Mouse (Mus musculus) hindbrain, embryonic 12.5 days (tissue): ENCODE measurements around the gene Ctnnd1. TPM values are rescaled to one million over a fixed set of nuclear protein-coding genes. Genes with fewer than 3 reads are reported as not detected.

Source experiments
- ATAC-seq: fragments of 200-750 bp; cut with Nextera tagmentation; 2 replicates; pipeline ENCODE4 v1.8.0; 2017; ENCODE audit warnings: moderate TSS enrichment; ENCODE audit not compliant: low FRiP score
- H3K27ac ChIP-seq: fragments of 300-500 bp; sonication (generic); 2 replicates; pipeline ENCODE4 v1.5.1; 2016; ENCODE audit warnings: mild to moderate bottlenecking
- H3K27me3 ChIP-seq: fragments of 300-500 bp; sonication (generic); 2 replicates; pipeline ENCODE4 v1.6.1; 2016; ENCODE audit warnings: mild to moderate bottlenecking
- H3K36me3 ChIP-seq: fragments of 300-500 bp; sonication (generic); 2 replicates; pipeline ENCODE4 v1.6.1; 2016; ENCODE audit warnings: mild to moderate bottlenecking
- H3K4me1 ChIP-seq: fragments of 300-500 bp; sonication (generic); 2 replicates; pipeline ENCODE4 v1.6.1; 2016
- H3K4me2 ChIP-seq: fragments of 300-500 bp; sonication (generic); replicated peaks from 2 replicates; pipeline ENCODE4 v1.6.1; 2016; ENCODE audit warnings: mild to moderate bottlenecking
- H3K4me3 ChIP-seq: fragments of 300-500 bp; sonication (generic); 2 replicates; pipeline ENCODE4 v1.5.1; 2016; ENCODE audit warnings: mild to moderate bottlenecking
- H3K9ac ChIP-seq: fragments of 300-500 bp; sonication (generic); 2 replicates; pipeline ENCODE4 v1.6.1; 2016; ENCODE audit warnings: mild to moderate bottlenecking, moderate library complexity
- H3K9me3 ChIP-seq: fragments of 300-500 bp; sonication (generic); replicated peaks from 2 replicates; pipeline ENCODE4 v1.6.1; 2016; ENCODE audit warnings: mild to moderate bottlenecking
- WGBS: fragments of 180-500 bp; shearing (Covaris S2); methylation state at CpG from one replicate; pipeline ENCODE4 v1.1.7; 2016; 5-methylcytosine and 5-hydroxymethylcytosine counted together
- polyA plus RNA-seq: library from polyadenylated mRNA; unstranded; fragments of >200 nt; fragmentation: Nextera tagmentation; extraction: Ambion mirVana; gene quantifications from 2 replicates; pipeline ENCODE4 v1.2.1, GENCODE M21; 2016

The Ctnnd1 gene
- polyA plus RNA-seq, 1 experiment from 2014 or later, result 52.8 TPM

DNA sequence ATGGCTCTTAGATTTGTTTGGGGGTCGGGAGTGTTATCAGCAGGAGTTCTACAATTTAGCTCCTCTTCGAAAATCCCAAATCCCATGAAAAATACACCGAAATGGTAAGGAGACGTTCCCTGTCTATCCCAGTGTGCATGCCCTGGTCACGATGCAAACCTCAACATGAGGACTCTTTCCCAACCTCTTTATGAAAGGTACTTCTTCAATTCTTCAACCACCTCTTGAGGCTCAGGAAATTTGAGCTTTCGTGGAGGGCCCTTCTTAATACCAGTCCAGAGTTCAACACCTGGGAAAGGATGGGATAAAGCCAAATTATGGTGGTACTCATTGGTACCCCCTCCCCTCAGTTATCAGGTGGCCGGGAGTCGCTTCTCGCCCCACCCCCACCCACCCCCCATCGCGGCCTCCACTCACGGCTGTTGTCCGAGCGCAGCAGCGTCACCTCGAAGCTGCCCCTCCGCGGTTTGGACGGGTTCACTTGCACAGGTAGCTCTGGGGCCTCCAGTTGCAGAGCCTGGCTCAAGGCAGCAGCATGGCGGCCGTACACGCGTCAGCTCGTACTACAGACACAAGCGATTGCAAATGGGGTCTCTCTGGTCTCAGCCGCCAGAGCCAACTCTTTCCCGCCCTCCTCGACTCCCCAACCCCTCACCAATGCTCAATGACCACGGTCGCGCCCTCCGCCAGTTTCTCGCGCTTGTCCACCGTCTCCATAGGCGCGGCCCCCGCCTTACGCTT lies 19.4 kb upstream of the Ctnnd1 start:
- H3K4me3 ChIP-seq, result peak overlapping the region; percentile 80
- peaks cover 9% of the 10 kb centered on the region for H3K4me1 ChIP-seq
- ATAC-seq, result peak; percentile 81
- H3K4me2 ChIP-seq, result peak overlapping the region; percentile 68
- WGBS, result 4% methylated on average over 39 of the region's 39 CpGs
- H3K9ac ChIP-seq, result peak overlapping the region; percentile 90
- peaks cover 32% of the 10 kb centered on the region for H3K36me3 ChIP-seq
- H3K9me3 ChIP-seq, result no peaks in the 10 kb centered on the region
- H3K27ac ChIP-seq, result peak overlapping the region; percentile 95
- H3K27me3 ChIP-seq, result no peaks in the 10 kb centered on the region

DNA sequence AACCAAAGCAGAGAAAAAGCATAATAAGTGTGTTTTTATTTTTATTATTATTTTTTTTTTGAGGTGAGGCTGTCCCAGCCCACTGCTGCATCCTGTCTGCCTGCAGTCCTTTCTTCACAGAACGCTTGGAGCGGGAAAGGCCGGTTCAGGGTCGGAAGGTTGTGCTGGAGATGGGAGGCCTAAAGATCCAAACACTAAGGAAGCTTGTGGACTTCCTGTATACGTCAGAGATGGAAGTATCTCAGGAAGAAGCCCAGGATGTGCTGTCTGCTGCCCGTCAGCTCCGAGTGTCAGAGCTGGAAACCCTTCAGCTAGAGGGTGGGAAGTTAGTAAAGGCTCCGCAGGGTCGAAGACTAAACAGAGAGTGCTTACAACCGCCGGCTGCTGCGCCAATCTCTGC lies 15.5 kb upstream of the Ctnnd1 start:
- H3K4me1 ChIP-seq, result peaks cover 9% of the 10 kb centered on the region
- H3K36me3 ChIP-seq, result peaks cover 9% of the 10 kb centered on the region; the same call in 1 of the 2 replicates
- no peak overlapping the region for H3K4me2 ChIP-seq
- no peak overlapping the region for H3K4me3 ChIP-seq
- ATAC-seq, result no peak
- no peak overlapping the region for H3K9ac ChIP-seq
- WGBS, result 74% methylated on average over 12 of the region's 12 CpGs
- H3K27me3 ChIP-seq, result no peaks in the 10 kb centered on the region
- no peak overlapping the region for H3K27ac ChIP-seq
- H3K9me3 ChIP-seq, result 0 out of 2 replicates have a peak, but pooled peaks cover 3% of the 10 kb centered on the region

DNA sequence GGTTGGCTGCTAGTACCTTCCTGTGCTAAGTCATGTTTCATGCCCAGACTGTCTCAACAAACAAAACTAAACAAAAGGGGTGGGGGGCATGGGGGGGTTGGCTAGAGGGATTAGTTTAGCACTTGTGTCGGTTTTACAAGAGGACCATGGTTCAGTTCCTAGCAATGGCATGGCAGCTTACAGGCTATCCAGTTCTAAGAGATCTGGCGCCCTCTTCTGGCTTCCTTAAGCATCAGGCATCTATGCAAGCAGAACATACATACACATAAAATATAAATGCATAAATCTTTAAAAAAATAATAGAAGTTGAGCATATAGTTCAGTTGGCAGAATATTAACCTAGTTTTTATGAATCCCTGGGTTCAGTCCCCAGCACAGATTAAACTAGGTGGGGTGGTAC lies 12.3 kb upstream of the Ctnnd1 start:
- H3K4me1 ChIP-seq, result no peaks in the 10 kb centered on the region
- H3K9ac ChIP-seq, result no peak overlapping the region
- no peak overlapping the region for H3K4me3 ChIP-seq
- 0 out of 2 replicates have a peak, but pooled peaks cover 3% of the 10 kb centered on the region for H3K9me3 ChIP-seq
- H3K36me3 ChIP-seq, result no peaks in the 10 kb centered on the region
- no peaks in the 10 kb centered on the region for H3K27me3 ChIP-seq
- no peak for ATAC-seq
- WGBS, result 14% methylated on average over 2 of the region's 2 CpGs
- H3K27ac ChIP-seq, result no peak overlapping the region
- no peak overlapping the region for H3K4me2 ChIP-seq

DNA sequence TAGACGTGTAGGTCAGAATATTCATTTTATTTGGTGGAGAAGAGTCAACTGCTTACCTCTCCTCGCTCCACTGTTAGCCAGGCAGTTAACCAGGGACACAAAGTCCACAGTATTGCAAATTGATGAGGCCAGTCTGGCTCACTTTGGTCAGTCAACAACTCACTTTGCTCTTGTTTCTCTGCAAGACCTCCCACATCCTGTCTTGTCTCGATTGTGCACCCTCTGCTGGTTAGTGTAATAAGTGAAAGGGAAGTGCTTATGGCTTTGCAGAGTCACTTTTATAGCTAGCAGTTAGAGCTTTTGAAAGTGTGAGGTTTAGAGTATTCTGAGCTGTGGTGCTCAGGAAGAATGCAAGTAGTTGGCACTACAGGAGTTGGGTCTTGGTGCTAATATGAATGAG lies 9.7 kb upstream of the Ctnnd1 start:
- 66% methylated on average over 3 of the region's 3 CpGs for WGBS
- no peak overlapping the region for H3K9ac ChIP-seq
- ATAC-seq, result no peak
- H3K27me3 ChIP-seq, result no peaks in the 10 kb centered on the region
- no peaks in the 10 kb centered on the region for H3K4me1 ChIP-seq
- 0 out of 2 replicates have a peak, but pooled peaks cover 3% of the 10 kb centered on the region for H3K9me3 ChIP-seq
- H3K4me3 ChIP-seq, result no peak overlapping the region
- no peak overlapping the region for H3K4me2 ChIP-seq
- no peaks in the 10 kb centered on the region for H3K36me3 ChIP-seq
- H3K27ac ChIP-seq, result no peak overlapping the region

DNA sequence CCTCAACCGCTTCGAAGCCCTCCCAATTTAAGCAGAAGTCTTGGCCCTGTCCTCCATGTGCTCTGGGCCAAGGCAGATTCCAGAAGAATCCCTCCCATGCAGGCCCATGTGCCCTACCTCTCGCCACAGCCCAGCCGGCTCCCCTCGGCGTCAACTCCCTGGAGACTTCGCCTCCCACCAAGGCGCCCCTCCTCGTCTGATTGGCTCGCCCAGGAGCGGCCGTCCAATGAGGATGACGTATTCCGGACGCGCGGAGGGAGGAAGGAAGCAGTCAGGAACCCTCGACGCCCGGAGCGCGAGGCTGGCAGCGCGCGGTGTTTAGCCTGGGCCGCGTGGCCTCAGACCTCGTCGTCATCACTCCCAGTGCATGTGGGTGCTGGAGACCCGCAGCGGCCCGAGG lies 8.2 kb upstream of the Ctnnd1 start, which contains the start of gene Btbd18:
Gene Btbd18 (plus strand): TSS at position 274 of the 400 bp plus-strand sequence.
- no peaks in the 10 kb centered on the region for H3K36me3 ChIP-seq
- H3K4me2 ChIP-seq, result no peak within 1 kb of the TSS
- WGBS, result 92% methylated on average over 32 of the region's 32 CpGs
- H3K27ac ChIP-seq, result no peak within 1 kb of the TSS
- H3K4me3 ChIP-seq, result no peak within 1 kb of the TSS
- H3K4me1 ChIP-seq, result no peaks in the 10 kb centered on the region
- H3K9ac ChIP-seq, result no peak within 1 kb of the TSS
- no peaks in the 10 kb centered on the region for H3K27me3 ChIP-seq
- H3K9me3 ChIP-seq, result 0 out of 2 replicates have a peak, but pooled peaks cover 3% of the 10 kb centered on the region
- no peak for ATAC-seq

DNA sequence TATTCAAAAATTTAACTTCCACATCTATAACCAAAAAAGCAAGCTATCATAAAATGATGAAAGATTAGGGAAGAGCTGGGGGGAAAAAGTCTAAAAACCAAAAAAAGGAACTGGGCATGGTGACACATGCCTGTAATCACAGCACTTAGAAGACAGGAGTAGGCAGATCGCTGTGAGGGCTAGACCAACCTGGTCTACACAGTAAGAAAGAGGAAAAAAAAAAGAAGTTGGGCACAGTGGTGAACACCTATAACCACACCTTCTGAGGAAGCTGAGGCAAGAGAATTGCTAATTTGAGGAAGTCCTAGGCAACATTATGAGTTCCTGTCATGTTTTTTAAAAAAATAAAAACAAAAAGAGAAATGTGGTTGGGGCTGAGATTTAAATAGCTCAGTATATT lies 5.3 kb upstream of the Ctnnd1 start:
- no peak overlapping the region for H3K4me3 ChIP-seq
- no peak overlapping the region for H3K27ac ChIP-seq
- no peak overlapping the region for H3K9ac ChIP-seq
- H3K4me1 ChIP-seq, result 0 out of 2 replicates have a peak, but pooled peaks cover 3% of the 10 kb centered on the region
- no peak for ATAC-seq
- H3K9me3 ChIP-seq, result no peaks in the 10 kb centered on the region
- WGBS, result 69% methylated on average over 1 of the region's 1 CpGs
- H3K36me3 ChIP-seq, result no peaks in the 10 kb centered on the region
- H3K27me3 ChIP-seq, result no peaks in the 10 kb centered on the region
- no peak overlapping the region for H3K4me2 ChIP-seq

DNA sequence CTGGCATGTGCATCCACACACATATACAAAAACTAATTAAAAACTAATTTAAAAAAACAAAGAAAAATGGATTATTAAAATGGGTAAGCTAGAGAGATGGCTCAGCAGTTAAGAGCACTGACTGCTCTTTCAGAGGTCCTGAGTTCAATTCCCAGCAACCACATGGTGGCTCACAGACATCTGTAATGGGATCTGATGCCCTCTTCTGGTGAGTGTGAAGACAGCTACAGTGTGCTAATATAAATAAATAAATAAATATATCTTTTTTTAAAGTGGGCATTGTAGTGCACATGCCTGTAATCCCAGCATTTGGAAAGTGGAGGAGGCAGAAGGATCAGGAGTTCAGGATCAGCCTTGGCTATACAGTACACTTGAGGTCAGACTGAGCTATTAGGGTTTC lies 2.8 kb upstream of the Ctnnd1 start:
- Histone ChIP-seq H3K27me3 (no peaks in the 10 kb centered on the region), H3K9me3 (no peaks in the 10 kb centered on the region), H3K4me1 (0 out of 2 replicates have a peak, but pooled peaks cover 5% of the 10 kb centered on the region), H3K9ac (no peak overlapping the region), H3K36me3 (no peaks in the 10 kb centered on the region), H3K4me2 (no peak overlapping the region), H3K4me3 (no peak overlapping the region), H3K27ac (no peak overlapping the region)
- ATAC-seq, result no peak

DNA sequence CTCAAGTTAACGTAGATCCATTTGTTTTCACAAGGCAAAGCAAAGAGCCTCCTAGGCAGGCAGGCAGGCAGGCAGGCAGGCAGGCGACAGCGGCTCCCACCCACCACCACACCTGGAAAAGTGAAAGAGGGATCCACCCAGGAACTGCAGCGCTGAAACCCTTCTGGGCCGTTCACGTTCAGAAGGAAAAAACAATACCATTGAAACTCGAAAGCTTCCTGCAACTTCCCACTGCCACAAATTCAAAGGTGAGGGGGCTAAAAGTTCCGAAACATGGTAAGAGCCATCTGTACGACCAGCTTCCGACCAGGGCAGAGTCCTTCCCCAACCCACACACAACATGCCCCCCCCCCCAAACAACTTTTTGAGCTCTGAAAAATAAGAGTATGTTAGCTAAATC lies 891 bp downstream of the Ctnnd1 start:
- Histone ChIP-seq H3K36me3 (no peaks in the 10 kb centered on the region), H3K9me3 (no peaks in the 10 kb centered on the region), H3K9ac (peak overlapping the region; percentile 89), H3K4me1 (peaks cover 19% of the 10 kb centered on the region), H3K27ac (peak overlapping the region; percentile 35), H3K4me2 (peak overlapping the region; percentile 84), H3K27me3 (no peaks in the 10 kb centered on the region), H3K4me3 (peak overlapping the region; percentile 69)
- ATAC-seq, result no peak
- 0% methylated on average over 10 of the region's 10 CpGs for WGBS

DNA sequence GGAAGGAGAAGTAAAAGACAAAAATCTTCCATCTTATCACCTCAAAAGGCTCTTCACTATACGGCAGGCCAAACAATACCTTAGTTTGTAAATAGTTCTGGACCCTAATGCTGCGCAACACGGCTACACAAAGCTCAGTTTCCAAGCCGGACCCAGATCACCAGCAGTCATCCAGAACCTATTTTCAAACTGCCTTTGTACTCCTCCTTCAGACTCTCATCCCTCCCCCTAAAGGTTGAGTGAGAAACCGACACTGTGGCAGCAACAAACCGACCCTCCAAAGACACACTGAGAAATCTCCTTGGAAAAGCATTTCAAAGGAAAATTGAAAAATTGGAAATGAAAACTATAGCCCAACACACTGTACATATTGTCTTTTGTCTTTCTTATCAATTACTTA lies 2.2 kb downstream of the Ctnnd1 start:
- Histone ChIP-seq H3K27ac (peak overlapping the region; percentile 62), H3K4me1 (peaks cover 19% of the 10 kb centered on the region), H3K9me3 (no peaks in the 10 kb centered on the region), H3K9ac (peak overlapping the region; percentile 60), H3K36me3 (no peaks in the 10 kb centered on the region), H3K4me2 (peak overlapping the region; percentile 84), H3K27me3 (no peaks in the 10 kb centered on the region), H3K4me3 (peak overlapping the region; percentile 39)
- WGBS, result 30% methylated on average over 6 of the region's 6 CpGs
- ATAC-seq, result 0 out of 2 replicates have a peak, but pooled peaks have one; percentile 23

DNA sequence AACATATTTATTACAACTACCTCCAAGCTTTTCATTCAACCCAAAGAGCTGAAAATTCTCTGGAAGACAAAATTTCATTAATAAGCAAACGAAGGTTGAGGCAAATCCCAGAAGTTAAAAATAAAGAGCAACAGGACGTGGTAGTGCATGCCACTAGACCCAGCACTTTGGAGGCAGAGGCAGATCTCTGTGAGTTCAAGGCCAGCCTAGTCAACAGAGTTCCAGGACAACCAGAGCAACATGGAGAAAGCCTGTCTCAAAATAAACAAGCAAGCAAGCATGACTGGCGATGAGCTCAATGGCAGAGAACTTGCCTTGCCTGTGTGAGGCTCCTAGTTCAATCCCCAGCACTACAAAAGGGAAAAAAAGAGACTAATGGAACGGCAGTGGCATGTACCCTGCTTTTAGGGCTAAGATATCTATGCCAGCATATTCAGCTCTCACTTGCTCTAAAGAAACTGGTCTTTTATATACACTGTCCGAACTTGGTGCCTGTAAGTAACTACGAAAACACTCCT lies 3.5 kb downstream of the Ctnnd1 start:
- 95% methylated on average over 6 of the region's 6 CpGs for WGBS
- Histone ChIP-seq H3K4me1 (peaks cover 19% of the 10 kb centered on the region), H3K27ac (no peak overlapping the region), H3K9me3 (no peaks in the 10 kb centered on the region), H3K27me3 (no peaks in the 10 kb centered on the region), H3K36me3 (no peaks in the 10 kb centered on the region), H3K4me2 (peak overlapping the region; percentile 84), H3K9ac (no peak overlapping the region), H3K4me3 (peak overlapping the region; percentile 39)
- no peak for ATAC-seq

DNA sequence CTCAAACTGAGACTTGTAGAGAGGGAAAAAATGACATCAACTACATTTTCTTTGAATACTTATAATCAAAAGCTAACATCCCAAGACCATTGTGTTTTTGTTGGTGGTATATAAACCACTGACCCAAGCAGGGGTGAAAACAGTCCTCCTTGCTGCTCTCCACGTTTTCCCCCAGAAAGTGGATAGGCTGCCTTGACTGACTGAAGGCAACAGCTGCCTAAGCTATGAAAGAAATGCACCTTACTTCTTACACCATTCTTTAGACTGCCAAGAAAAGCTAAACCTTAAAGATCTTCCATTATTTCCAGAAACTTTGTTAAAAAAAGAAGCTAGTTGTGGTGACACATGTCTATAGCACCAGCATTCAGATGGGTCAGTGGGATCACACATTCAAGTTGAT lies 4.4 kb downstream of the Ctnnd1 start:
- Histone ChIP-seq H3K27ac (no peak overlapping the region), H3K4me1 (peaks cover 18% of the 10 kb centered on the region), H3K9ac (no peak overlapping the region), H3K9me3 (no peaks in the 10 kb centered on the region), H3K36me3 (no peaks in the 10 kb centered on the region), H3K4me3 (no peak overlapping the region), H3K27me3 (no peaks in the 10 kb centered on the region), H3K4me2 (no peak overlapping the region)
- 81% methylated on average over 1 of the region's 1 CpGs for WGBS
- ATAC-seq, result no peak

DNA sequence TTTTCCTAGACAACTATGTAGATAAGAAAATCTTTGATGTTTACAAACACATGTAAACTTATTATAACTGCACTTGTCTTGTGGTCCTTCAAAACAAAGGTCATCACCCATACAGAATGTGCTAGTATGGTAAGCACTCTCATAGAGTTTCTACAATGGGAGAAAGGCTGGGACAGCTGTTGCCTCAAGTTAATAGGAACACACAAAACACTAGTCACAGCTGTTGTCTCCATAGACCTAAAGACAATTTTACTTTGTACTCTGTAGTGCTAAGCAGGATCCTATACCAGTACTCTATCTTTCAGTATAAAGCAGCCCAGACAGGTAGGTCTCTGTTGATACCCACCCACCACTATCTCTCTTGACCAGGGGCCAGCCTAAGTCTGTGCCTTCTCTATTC lies 9.7 kb downstream of the Ctnnd1 start:
- Histone ChIP-seq H3K27ac (no peak overlapping the region), H3K4me1 (peaks cover 30% of the 10 kb centered on the region), H3K27me3 (no peaks in the 10 kb centered on the region), H3K36me3 (no peaks in the 10 kb centered on the region), H3K4me3 (no peak overlapping the region), H3K9me3 (no peaks in the 10 kb centered on the region), H3K4me2 (no peak overlapping the region), H3K9ac (no peak overlapping the region)
- no peak for ATAC-seq
